Mouse (Mus musculus): ENCODE results near the gene Perm1. TPM values are rescaled to one million over a fixed set of nuclear protein-coding genes. Genes with fewer than 3 reads are reported as not detected.

Gene Perm1
- polyA plus RNA-seq (2012; ENCODE audit: insufficient read depth, insufficient read length, missing spikeins) = 9.9 and 25.7 TPM in 2 replicates

DNA sequence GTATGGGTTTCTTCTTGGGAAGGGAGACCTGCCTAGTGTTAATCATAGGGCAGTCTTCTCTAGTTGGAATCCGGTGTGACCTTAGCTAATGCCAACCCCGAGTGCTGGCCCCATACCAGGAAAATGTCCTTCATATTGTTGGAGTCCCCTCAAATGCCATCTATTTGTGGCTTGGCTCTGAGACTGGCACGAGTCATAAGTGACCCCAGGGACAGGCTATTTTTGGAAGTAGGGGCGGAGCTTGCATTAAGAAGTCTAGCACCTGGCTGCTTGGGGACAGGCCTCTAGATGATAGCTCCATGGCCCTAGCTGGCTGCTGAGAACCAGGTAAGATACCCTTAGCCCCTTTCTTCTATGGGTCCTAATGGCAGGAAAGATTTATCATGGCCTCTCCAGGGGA lies at the start of gene Perm1:
Gene Perm1 (plus strand): TSS at position 220 of the 400 bp plus-strand sequence.
- peak within 1 kb of the TSS; percentile 60 for H3K4me3 ChIP-seq (ENCODE audit: insufficient read depth, low read depth, low read length)

DNA sequence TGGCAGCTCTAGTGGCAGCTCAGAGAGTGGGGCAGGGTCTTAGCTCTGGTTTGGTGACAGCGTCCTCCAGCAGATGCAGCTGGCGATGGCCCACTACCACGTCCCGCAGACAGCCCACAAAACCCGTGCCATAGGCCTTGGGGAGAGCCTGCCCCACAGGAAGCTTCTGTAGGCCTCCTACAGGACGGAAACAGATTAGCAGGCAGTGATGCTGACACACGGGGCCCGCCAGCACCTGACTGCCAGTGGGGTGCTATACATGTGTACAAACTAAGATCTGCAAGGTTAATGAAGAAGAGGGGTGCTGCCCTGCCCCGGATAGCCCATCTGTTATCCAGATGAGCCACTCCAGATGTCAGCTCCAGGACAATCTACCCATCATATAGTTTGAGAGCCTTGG lies 49.2 kb upstream of the Perm1 start:
- H3K4me1 ChIP-seq (ENCODE audit: control insufficient read depth, insufficient read depth, insufficient read length, low read length) = no peaks in the 10 kb centered on the region
- no peak overlapping the region for H3K27ac ChIP-seq (replicated peaks; ENCODE audit: low read depth, low read length)
- no peak overlapping the region for H3K4me3 ChIP-seq (ENCODE audit: insufficient read depth, low read depth, low read length)

More for the DNA sequence above, at the start of gene Perm1:
- peak within 1 kb of the TSS; percentile 99 for H3K27ac ChIP-seq (replicated peaks; ENCODE audit: low read depth, low read length)
- peaks cover 13% of the 10 kb centered on the region for H3K4me1 ChIP-seq (ENCODE audit: control insufficient read depth, insufficient read depth, insufficient read length, low read length)

DNA sequence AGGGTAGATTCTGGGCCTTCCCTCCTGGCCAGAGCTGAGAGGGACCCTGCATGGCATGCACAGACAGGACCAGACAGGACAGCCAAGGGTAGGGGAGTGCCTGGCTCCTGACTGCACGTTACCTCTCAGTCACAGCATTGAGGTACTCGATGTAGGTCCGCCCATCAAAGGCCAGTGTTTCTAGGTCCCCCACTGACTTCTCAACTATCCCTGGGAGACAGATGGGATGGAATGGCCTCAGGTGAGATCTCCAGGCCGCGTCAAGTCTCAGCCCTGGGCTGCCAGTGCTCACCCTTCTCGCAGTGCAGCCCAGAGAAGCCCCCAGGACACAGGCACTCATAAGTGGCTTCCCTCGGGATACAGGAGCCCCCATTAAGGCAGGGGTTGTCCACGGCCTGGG lies 47.1 kb upstream of the Perm1 start:
- Histone ChIP-seq H3K4me1 (ENCODE audit: control insufficient read depth, insufficient read depth, insufficient read length, low read length) (no peaks in the 10 kb centered on the region), H3K4me3 (ENCODE audit: insufficient read depth, low read depth, low read length) (no peak overlapping the region), H3K27ac (replicated peaks; ENCODE audit: low read depth, low read length) (no peak overlapping the region)

DNA sequence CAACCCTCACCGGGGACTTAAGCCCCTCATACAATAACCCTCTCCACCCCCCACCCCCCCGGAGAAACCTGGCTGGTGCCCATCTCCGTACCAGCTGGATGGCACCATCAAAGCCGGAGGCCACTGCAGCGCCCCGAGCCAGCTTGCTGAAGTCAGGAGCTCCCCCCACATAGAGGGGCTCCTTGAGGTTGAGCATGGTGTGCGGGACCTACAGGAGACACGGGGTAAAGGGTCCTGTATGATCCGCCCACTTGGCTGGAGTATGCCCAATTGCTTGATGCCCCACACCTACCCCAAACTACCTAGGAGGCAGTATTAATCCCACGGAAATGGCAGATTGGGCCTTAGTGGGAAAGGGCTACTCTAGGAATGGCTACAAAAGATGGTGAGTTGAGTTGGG lies 46.5 kb upstream of the Perm1 start:
- H3K4me3 ChIP-seq (ENCODE audit: insufficient read depth, low read depth, low read length) = no peak overlapping the region
- H3K27ac ChIP-seq (replicated peaks; ENCODE audit: low read depth, low read length) = no peak overlapping the region
- H3K4me1 ChIP-seq (ENCODE audit: control insufficient read depth, insufficient read depth, insufficient read length, low read length) = no peaks in the 10 kb centered on the region

DNA sequence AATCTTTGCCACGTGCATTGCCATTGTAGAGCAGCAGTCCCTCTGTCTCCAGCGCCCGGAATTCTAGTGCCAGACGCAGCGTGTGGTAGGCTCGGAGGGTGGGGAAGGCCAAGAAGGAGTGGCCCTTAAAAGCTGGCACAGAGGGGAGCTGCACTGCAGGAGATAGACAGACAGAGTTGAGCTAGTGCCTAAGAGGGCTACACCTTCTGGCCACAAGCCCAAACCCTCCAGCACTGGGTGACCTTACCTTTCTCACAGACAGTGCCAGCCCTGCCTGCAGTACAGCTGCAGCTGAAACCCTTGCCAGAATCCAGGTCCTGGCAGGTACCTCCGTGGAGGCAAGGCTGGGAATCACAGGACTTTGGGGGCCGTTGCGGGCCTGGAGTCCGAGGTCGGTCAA lies 43.8 kb upstream of the Perm1 start:
- no peaks in the 10 kb centered on the region for H3K4me1 ChIP-seq (ENCODE audit: control insufficient read depth, insufficient read depth, insufficient read length, low read length)
- H3K27ac ChIP-seq (replicated peaks; ENCODE audit: low read depth, low read length) = no peak overlapping the region
- no peak overlapping the region for H3K4me3 ChIP-seq (ENCODE audit: insufficient read depth, low read depth, low read length)

DNA sequence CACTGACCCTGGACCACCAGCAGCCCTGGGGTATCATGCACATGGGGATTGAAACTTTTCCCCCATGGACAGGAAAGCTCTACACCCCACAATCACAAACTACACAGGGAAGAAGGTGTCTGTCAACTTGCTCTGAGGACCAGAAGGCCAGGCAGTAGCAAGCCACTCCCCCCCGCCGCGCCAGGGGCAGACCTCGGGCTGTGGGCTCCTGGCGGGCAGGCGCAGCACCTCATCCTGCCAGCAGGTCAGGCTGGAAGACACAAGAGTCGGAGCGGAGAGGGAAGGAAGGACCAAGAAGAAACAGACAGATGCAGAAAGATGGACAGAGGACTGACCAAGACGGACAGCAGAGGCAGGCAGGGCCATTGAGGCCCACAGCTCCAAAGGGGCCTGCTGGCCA lies 38.0 kb upstream of the Perm1 start:
- H3K4me3 ChIP-seq (ENCODE audit: insufficient read depth, low read depth, low read length) = no peak overlapping the region
- H3K27ac ChIP-seq (replicated peaks; ENCODE audit: low read depth, low read length) = no peak overlapping the region
- H3K4me1 ChIP-seq (ENCODE audit: control insufficient read depth, insufficient read depth, insufficient read length, low read length) = no peaks in the 10 kb centered on the region

DNA sequence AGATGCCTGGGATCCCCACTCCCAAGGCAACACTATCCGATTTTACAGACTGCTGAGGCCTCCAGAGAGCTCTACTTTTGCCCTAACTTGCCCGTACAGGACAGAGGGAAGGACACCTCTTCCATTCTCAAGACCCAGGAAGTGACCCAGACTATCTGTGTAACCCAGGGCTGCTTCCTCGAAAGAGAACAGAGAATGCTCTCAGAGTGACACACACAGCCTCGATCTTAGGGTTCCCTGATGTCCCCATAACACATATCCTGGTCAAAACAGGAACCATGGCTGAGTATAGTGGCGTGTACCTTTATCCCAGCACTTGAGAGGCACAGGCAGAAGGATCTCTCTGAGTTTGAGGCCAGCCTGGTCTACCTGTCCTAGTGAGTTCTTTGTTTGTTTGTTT lies 31.9 kb upstream of the Perm1 start:
- Histone ChIP-seq H3K27ac (replicated peaks; ENCODE audit: low read depth, low read length) (no peak overlapping the region), H3K4me3 (ENCODE audit: insufficient read depth, low read depth, low read length) (no peak overlapping the region), H3K4me1 (ENCODE audit: control insufficient read depth, insufficient read depth, insufficient read length, low read length) (no peaks in the 10 kb centered on the region)

DNA sequence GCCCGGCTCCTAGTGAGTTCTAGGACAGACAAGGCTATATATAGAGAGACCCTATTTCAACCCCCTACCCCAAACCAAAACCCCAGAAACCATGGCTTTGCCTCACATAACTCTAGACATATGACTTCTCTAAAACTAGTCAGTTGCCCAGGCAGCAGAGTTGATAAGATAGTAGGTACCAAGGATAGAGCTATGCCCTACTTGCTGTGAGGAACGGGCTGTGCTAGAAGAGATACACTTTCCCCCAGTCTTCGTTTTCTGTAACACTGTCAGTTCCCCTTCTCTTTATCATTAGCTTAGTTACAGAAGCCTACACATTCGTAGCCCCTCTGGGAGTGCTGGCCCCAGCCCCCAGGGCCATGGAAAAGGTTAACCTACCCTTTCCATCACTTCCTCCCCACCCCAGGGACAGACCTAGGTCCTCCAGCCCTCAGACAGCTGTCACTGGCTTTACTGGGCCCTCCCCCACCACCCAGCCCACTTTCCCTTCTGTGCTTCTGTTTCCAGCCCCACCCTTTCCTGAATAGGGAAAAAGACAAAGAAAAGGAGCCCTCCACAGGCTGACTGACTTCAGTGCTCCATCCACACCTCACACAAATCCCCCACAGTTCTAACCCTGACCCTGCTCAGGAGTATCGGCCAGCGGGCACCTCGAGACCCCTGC lies 31.2 kb upstream of the Perm1 start:
- no peak overlapping the region for H3K4me3 ChIP-seq (ENCODE audit: insufficient read depth, low read depth, low read length)
- H3K4me1 ChIP-seq (ENCODE audit: control insufficient read depth, insufficient read depth, insufficient read length, low read length) = no peaks in the 10 kb centered on the region
- no peak overlapping the region for H3K27ac ChIP-seq (replicated peaks; ENCODE audit: low read depth, low read length)

DNA sequence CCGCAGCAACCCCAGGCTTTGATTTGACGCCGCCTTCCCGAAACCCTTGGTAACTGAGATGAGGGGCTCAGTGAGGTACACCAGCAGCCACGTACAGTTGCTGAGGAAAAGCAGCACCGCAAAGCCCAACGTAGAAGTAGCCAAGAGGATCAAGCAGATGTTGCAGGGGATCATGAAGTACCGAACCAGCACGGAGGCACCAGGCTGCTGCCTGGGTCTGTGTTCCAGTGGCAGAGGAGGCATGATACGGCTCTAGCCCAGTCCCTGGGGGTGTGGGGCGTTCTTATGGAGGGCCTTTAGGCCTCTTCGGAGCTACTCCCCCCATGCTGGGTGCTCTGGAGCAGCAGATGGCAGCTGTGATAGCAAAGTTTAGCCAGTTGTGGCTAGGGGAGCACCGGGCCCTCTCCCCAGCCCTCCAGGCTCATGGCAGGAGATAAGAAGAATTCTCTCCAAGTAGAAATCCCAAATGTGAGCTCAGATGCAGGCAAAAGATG lies 30.2 kb upstream of the Perm1 start:
- Histone ChIP-seq H3K4me3 (ENCODE audit: insufficient read depth, low read depth, low read length) (no peak overlapping the region), H3K27ac (replicated peaks; ENCODE audit: low read depth, low read length) (no peak overlapping the region), H3K4me1 (ENCODE audit: control insufficient read depth, insufficient read depth, insufficient read length, low read length) (no peaks in the 10 kb centered on the region)

DNA sequence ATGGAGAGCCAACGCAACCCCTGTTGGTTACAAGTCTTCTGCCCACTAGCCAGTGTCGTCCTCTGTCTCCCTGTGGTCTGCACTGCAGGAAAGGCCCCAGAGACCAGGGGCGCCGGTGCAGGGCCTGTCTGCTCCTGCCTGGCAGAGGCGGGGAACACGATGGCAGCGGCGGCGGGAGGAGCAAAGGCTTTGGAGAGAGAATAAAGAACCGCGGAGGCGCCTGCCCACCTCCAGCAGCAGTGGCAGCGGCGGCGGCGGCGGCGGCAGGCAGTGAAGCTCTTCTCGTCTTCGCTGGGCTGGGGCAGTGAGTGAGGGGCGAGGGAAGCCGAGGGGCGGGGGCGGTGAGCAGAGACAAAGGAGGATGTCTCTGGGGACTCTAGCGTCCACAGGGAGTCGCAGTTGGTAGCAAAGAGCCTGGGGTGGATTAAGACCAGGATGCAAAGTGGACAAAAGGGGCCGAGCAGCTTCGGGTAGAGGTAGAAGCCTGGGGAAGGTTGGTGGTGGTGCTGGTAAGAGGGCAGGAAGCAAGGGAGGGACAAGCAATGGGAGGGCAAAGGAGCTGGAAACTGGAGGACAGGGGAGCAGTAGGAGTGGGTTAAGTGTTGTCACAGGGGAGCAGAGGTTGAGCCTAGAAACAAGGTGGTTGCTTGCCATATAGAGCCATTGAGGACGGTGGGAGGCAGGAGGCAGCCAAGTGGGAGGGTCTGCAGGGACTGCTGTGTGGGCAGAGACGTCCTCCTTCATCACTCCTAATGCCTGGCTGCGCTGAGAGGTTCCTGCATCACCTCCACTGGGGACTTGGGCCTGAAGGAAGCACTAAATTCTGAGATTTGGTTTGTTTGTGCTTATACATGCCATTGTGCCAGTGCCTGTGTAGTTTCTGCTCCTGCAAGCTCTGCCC lies 29.5 kb upstream of the Perm1 start:
- Histone ChIP-seq H3K4me3 (ENCODE audit: insufficient read depth, low read depth, low read length) (no peak overlapping the region), H3K27ac (replicated peaks; ENCODE audit: low read depth, low read length) (no peak overlapping the region), H3K4me1 (ENCODE audit: control insufficient read depth, insufficient read depth, insufficient read length, low read length) (no peaks in the 10 kb centered on the region)

DNA sequence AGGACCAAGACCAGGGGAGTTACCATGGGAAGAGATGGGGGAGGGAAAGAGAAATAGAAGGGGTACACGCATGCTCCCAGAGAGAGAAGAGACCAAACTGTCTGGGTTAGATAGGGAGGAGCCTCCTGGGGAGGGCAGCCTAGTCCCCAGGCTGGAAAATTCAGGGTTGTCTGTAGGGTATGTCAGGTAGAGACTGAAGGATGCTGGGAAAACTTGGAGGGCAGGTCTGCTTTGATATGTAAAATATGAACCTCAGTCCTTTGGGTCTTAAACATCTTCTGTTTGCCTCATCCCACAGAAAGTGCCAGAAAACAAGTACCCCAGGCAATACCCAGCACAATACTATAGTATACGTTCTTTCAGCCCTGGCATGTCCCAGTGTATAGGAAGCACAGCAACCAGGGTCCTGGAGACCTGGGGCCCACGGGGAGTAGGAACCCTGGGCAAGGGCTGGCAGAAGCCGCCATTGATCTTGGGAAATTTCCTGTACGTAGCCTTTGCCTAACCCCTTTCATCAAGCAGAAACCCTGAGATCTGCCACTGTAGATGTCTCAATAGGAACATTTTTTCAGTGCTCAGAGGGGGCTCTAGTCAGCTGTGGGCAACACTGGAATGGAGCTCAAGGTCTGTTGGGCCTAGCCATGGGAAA lies 27.4 kb upstream of the Perm1 start:
- H3K27ac ChIP-seq (replicated peaks; ENCODE audit: low read depth, low read length) = no peak overlapping the region
- no peaks in the 10 kb centered on the region for H3K4me1 ChIP-seq (ENCODE audit: control insufficient read depth, insufficient read depth, insufficient read length, low read length)
- H3K4me3 ChIP-seq (ENCODE audit: insufficient read depth, low read depth, low read length) = no peak overlapping the region

DNA sequence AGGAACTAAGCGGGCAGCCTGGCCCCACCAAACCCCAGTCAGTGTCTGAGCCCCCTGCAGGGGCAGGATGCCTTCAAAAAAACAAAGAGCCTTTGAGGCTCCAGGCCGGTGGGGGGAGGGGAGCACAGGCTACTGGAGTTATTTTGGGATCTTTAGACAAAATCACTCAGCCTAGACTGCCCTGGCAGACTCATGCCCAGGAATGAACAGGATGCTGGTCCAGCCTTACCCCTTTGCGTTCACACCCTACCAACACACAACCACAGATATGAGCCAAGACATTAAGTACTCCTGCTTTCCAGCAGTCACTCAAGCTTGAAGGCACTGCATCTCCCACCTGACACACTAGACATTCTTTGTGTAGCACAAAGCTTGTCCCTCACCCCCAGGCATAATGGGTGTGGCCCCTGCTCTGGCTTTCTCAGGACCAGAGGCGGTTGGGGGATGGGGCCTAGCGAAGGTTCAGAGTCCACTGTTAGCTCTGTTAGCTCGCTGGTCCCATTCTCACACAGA lies 26.8 kb upstream of the Perm1 start:
- H3K27ac ChIP-seq (replicated peaks; ENCODE audit: low read depth, low read length) = no peak overlapping the region
- H3K4me3 ChIP-seq (ENCODE audit: insufficient read depth, low read depth, low read length) = no peak overlapping the region
- H3K4me1 ChIP-seq (ENCODE audit: control insufficient read depth, insufficient read depth, insufficient read length, low read length) = no peaks in the 10 kb centered on the region

DNA sequence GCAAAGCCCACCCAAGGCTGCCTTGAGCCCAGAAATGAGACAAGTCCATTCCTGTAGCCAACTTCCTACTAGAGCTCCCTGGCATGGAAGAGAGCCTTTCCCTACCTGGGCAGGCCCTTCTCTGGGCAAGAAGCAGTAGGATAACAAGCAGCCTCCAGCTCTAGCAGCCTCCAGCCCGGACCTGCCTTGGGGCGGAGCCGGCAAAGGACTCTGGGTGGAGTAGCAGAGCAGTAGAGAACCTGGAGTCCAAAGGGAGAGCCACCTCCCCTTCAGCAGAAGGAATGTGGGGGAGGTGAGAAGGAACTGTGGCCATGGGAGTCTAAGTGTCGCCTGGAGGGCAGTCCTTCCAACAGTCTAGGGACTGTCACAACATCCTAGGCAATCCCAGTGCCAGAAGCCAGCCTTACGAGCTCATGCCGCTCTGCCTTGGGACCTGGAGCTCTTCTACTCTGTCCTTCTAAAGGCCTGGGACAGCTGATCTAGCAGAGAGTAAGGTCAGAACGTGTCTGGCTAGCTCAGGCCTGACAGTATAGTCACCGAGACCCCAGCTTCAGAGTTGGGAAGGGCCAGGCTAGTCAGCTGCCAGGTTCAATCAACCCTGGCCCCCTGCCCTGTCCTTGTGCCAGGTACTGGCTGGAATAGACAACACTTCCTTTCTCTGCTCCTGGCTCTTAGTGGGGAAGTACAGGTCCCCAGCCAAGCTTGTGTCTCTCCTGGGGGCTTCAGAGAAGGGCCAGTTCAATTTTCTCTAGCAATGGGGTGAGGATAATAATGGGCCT lies 23.1 kb upstream of the Perm1 start:
- peak overlapping the region; percentile 65; the same call in 1 of the 2 replicates for H3K27ac ChIP-seq (replicated peaks; ENCODE audit: low read depth, low read length)
- H3K4me3 ChIP-seq (ENCODE audit: insufficient read depth, low read depth, low read length) = no peak overlapping the region
- no peaks in the 10 kb centered on the region; the same call in 1 of the 2 replicates for H3K4me1 ChIP-seq (ENCODE audit: control insufficient read depth, insufficient read depth, insufficient read length, low read length)

DNA sequence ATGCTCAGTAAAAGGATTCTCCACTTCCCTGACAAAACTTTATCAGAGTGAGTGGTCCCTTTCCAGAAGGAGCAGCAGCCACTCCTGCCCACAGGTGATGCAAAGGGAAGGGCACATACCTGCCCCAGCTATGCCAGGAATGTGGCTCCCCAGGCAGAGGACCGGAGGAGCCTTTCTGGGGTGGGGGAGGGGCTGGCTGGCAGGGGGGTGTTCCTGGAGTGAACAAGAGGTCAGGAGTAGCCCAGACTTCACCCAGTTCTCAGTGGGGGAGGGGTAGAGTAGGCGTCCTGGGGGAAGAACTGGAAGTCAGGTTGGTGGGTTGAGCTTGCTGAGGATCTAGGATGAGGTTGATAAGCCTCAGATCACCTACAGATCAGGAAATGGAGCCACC lies 22.5 kb upstream of the Perm1 start:
- no peak overlapping the region for H3K27ac ChIP-seq (replicated peaks; ENCODE audit: low read depth, low read length)
- no peaks in the 10 kb centered on the region; the same call in 1 of the 2 replicates for H3K4me1 ChIP-seq (ENCODE audit: control insufficient read depth, insufficient read depth, insufficient read length, low read length)

More for the DNA sequence above, 22.5 kb upstream of the Perm1 start:
- no peak overlapping the region for H3K4me3 ChIP-seq (ENCODE audit: insufficient read depth, low read depth, low read length)
